Mouse (Mus musculus): ENCODE data around the gene Fam110a.
A peak's percentile ranks its signal among the peaks of the same experiment; 100 is the strongest.

Gene Fam110a

DNA sequence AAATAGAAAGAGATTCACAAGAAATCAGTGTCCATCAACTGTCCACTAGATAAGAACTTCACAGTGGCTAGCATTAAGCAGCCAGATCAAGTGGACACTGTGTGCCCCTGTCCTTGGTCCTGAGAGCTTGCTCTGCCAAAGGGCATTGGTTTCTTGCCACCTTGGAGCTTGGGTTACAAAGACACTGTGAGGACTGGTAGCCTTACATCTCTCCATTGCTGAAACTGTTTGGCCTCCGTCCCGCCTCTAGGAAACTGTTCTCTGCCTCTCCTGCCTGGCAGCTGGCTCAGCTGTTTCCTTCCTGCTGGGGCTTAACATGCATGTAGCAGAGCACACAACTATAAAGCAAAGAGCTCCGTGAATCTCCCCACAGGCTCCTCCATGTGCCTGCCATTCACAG lies 42.1 kb downstream of the Fam110a start:
- peak; percentile 68 for DNase-seq (ENCODE audit: low read depth, low spot score)

DNA sequence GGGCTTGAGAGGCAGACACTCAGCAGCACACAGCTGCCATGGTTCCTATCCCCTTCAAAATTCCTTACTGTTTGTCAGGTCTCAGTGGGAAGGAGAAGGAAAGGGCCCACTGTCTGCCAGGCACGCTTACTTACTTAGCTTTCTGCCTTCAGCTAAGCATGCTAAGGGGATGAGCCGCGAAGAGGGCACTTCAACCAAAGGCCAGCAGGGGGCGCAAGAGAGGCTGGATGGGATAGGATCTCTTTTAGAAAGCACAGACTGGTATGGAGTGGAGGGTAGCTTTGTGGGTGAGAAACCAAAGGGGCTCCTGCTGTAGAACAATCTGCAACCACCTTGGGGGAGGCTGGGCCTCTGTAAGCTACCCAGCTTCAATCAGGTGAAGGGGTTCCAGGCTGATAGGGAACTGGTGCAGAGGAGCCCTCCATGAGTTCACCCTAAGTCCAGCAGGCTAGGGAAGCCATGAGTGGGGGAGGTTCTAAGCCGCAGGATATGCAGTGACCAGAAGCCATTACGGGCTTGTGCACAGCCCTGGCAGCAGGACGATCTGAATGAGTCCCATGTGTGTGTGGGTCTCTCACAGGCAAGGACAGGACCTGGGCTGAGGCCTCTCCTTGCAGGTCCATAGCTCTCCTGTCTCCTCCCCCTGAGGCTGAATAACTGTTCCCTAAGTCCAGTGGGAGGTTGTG lies 49.5 kb downstream of the Fam110a start:
- DNase-seq (ENCODE audit: low read depth, low spot score): peak; percentile 79

DNA sequence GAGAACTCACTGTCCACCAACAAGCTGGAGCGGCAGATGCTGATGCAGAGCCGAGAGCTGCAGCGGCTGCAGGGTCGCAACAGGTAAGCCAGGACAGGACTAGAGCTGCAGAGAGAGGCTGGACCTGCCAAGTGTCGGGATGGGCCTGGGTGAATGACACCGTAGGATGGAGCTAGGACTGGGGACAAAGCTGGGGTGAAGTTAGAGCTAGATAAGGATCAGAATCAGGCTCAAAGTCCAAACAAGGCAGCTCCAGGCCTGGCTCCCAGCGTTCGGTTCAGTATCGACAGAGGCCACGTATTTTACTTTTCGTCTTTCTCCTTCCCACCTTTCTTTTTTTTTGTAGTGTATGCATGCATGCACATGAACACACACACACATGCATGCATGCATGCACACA lies 52.9 kb downstream of the Fam110a start:
- DNase-seq (ENCODE audit: low read depth, low spot score): no peak

DNA sequence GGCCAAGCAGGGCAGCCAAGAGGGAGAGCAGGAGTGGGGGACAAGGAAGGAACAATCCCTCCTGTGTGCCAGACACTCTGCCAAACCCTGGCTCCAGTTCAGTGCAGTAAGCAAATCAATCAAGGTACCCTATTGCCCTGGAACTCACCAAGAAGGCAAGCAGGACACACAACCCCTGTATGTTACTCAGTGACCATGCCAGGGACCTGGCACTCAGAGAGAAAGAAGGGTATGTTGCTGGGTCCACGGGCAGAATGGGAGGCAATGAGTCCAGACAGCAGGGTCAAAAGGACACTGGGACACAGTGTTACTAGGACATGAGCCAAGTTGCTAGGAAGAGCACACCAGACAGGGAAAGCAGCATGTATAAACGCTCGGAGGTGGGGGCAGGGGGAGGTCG lies 54.3 kb downstream of the Fam110a start:
- DNase-seq (ENCODE audit: low read depth, low spot score): no peak

DNA sequence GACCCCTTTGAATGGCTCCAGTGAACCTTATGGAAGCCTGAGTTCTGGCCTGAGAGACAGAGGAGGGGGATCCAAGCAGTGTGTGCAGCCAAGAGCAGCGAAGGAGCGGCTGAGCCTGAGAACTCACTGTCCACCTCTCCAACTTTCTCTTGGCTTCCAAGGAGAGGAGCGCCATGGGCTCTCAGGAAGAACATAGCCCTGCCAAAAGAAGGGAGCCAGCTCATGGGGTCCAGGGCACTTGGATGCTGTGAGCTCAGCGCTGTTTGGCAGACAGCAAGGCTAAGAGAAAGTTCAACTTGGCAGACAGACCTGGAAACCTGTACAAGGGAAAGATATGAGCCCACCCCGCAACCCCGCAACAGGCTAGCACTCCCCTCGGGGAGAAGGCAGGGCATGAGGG lies 55.7 kb downstream of the Fam110a start:
- no peak for DNase-seq (ENCODE audit: low read depth, low spot score)

DNA sequence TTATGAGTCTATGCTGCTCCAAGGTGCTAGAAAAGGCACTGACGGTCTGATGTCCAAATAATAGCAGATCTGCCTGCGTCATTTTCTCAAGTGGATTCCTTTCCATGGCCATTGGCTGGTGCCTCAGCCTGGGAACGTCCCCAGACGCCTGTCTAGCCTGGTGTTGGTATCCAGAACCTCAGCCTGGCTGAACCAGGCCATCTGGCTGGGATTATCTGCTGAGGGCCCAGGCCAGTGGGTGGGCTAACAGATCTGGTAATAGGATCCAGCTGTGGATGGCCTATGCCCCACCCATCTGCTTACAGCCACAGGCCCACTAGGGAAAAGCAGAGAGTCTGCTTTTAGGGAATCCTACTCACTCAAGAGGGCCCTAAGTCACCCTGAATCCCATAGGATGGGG lies 58.4 kb downstream of the Fam110a start:
- DNase-seq (ENCODE audit: low read depth, low spot score): peak; percentile 75

DNA sequence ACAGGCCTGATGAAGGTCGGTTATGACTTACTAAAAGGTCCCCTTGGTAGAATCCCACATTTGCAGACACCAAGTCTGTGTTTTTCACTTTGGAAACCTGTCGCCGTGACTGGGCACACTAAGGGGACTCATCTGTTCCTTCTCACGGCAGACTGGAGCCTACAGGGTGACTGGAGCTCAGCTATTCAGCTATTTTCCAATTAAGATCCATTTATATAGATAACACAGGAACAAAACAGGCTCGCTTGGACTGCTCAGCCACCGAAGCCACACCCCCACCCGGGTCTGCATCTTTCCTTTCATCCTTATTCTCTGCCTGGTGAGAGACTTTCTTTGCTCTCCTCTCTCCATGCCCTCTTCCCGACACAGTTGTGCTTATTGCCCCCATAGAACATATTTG lies 59.0 kb downstream of the Fam110a start:
- no peak for DNase-seq (ENCODE audit: low read depth, low spot score)
